Mouse (Mus musculus) spleen, postnatal 14 days (tissue): ENCODE measurements around the gene Ppp2r3d.

Experiments
- DNase-seq, 2 experiments: peaks; one replicate each; pipeline ENCODE4 v3.0.0; 2021 to 2022; ENCODE audit warnings: low spot score in 2 of 2

Ppp2r3d gene

GRCm38 (mm10) chr9:124411553-124411952 lies 65.1 kb downstream of the Ppp2r3d start:
- DNase-seq, result no peak

DNA sequence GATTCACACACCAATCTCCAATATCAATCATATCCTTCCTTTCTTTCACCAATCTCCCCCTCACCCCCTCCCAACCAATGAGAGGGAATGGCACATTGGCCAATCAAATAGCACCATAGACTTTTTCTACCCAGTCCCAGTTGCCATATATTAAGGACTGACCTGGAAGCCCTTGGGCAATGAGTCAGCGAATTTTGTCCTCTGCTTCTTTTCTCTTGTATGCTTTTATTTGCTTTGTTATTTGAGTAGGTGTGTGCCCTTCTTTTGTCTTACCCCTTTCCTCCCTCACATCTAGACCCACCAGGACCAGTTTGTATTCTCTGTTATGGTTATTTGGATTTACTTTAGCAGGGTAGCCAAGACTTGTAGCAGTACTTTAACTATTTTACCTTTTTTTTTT lies 68.1 kb downstream of the Ppp2r3d start:
- DNase-seq, result no peak
